Mouse (Mus musculus): ENCODE results near the gene Cxcr5. TPM values are rescaled to one million over a fixed set of nuclear protein-coding genes. Genes with fewer than 3 reads are reported as not detected.

Gene Cxcr5
- polyA plus RNA-seq, 1 experiment from 2014 or later, result not detected

- Histone ChIP-seq H3K9ac (replicated peaks; ENCODE audit: low read depth, low read length) (0 out of 2 replicates have a peak overlapping the region, but pooled peaks have one; percentile 41), H3K4me2 (ENCODE audit: low read length) (peak overlapping the region; percentile 88), H3K27me3 (replicated peaks; ENCODE audit: control insufficient read depth, insufficient read depth, low read length) (no peaks in the 10 kb centered on the region), H3K36me3 (ENCODE audit: control insufficient read depth, insufficient read depth) (no peaks in the 10 kb centered on the region), H3K4me3 (replicated peaks; ENCODE audit: low read length) (peak overlapping the region; percentile 12), H3K27ac (ENCODE audit: low read length) (peak overlapping the region; percentile 80), H3K9me3 (ENCODE audit: control insufficient read depth, low read length) (no peaks in the 10 kb centered on the region), H3K4me1 (replicated peaks; ENCODE audit: control insufficient read depth, insufficient read depth, low read length) (peaks cover 78% of the 10 kb centered on the region)
- ATAC-seq, result no peak
- WGBS, result 11% methylated on average over 7 of the region's 7 CpGs
Observed at GRCm38 (mm10) chr9:44487441-44487840, 74.2 kb downstream of the Cxcr5 start.

- no peaks in the 10 kb centered on the region for H3K27me3 ChIP-seq (replicated peaks; ENCODE audit: control insufficient read depth, insufficient read depth, low read length)
- peak overlapping the region; percentile 88 for H3K4me2 ChIP-seq (ENCODE audit: low read length)
- H3K9me3 ChIP-seq (ENCODE audit: control insufficient read depth, low read length), result no peaks in the 10 kb centered on the region
- H3K4me3 ChIP-seq (replicated peaks; ENCODE audit: low read length), result peak overlapping the region; percentile 12
- ATAC-seq, result no peak
- peaks cover 81% of the 10 kb centered on the region for H3K4me1 ChIP-seq (replicated peaks; ENCODE audit: control insufficient read depth, insufficient read depth, low read length)
- no peaks in the 10 kb centered on the region for H3K36me3 ChIP-seq (ENCODE audit: control insufficient read depth, insufficient read depth)
- peak overlapping the region; percentile 40 for H3K9ac ChIP-seq (replicated peaks; ENCODE audit: low read depth, low read length)
- 9% methylated on average over 15 of the region's 15 CpGs for WGBS
- H3K27ac ChIP-seq (ENCODE audit: low read length), result peak overlapping the region; percentile 80
Observed at GRCm38 (mm10) chr9:44486741-44487421, 74.8 kb downstream of the Cxcr5 start.

- H3K9ac ChIP-seq (replicated peaks; ENCODE audit: low read depth, low read length), result peak overlapping the region; percentile 40
- H3K4me1 ChIP-seq (replicated peaks; ENCODE audit: control insufficient read depth, insufficient read depth, low read length), result peaks cover 82% of the 10 kb centered on the region
- peak overlapping the region; percentile 88 for H3K4me2 ChIP-seq (ENCODE audit: low read length)
- no peaks in the 10 kb centered on the region for H3K36me3 ChIP-seq (ENCODE audit: control insufficient read depth, insufficient read depth)
- ATAC-seq, result no peak
- no peak overlapping the region for H3K27ac ChIP-seq (ENCODE audit: low read length)
- no peaks in the 10 kb centered on the region for H3K27me3 ChIP-seq (replicated peaks; ENCODE audit: control insufficient read depth, insufficient read depth, low read length)
- WGBS, result 22% methylated on average over 3 of the region's 3 CpGs
- H3K4me3 ChIP-seq (replicated peaks; ENCODE audit: low read length), result peak overlapping the region; percentile 73
- no peaks in the 10 kb centered on the region for H3K9me3 ChIP-seq (ENCODE audit: control insufficient read depth, low read length)
Observed at GRCm38 (mm10) chr9:44486335-44486734, 75.3 kb downstream of the Cxcr5 start.

GRCm38 (mm10) chr9:44485516-44486161 is 76.0 kb downstream of the Cxcr5 start:
- no peaks in the 10 kb centered on the region for H3K27me3 ChIP-seq (replicated peaks; ENCODE audit: control insufficient read depth, insufficient read depth, low read length)
- peaks cover 77% of the 10 kb centered on the region for H3K4me1 ChIP-seq (replicated peaks; ENCODE audit: control insufficient read depth, insufficient read depth, low read length)
- H3K36me3 ChIP-seq (ENCODE audit: control insufficient read depth, insufficient read depth), result no peaks in the 10 kb centered on the region
- ATAC-seq, result no peak
- H3K4me2 ChIP-seq (ENCODE audit: low read length), result peak overlapping the region; percentile 88
- peak overlapping the region; percentile 73 for H3K4me3 ChIP-seq (replicated peaks; ENCODE audit: low read length)
- H3K9ac ChIP-seq (replicated peaks; ENCODE audit: low read depth, low read length), result peak overlapping the region; percentile 43
- H3K9me3 ChIP-seq (ENCODE audit: control insufficient read depth, low read length), result no peaks in the 10 kb centered on the region
- 27% methylated on average over 14 of the region's 14 CpGs for WGBS
- H3K27ac ChIP-seq (ENCODE audit: low read length), result no peak overlapping the region

GRCm38 (mm10) chr9:44485105-44485515 is 76.6 kb downstream of the Cxcr5 start:
- H3K27ac ChIP-seq (ENCODE audit: low read length), result no peak overlapping the region
- no peaks in the 10 kb centered on the region for H3K9me3 ChIP-seq (ENCODE audit: control insufficient read depth, low read length)
- peak overlapping the region; percentile 43 for H3K9ac ChIP-seq (replicated peaks; ENCODE audit: low read depth, low read length)
- peaks cover 75% of the 10 kb centered on the region for H3K4me1 ChIP-seq (replicated peaks; ENCODE audit: control insufficient read depth, insufficient read depth, low read length)
- H3K36me3 ChIP-seq (ENCODE audit: control insufficient read depth, insufficient read depth), result no peaks in the 10 kb centered on the region
- ATAC-seq, result no peak
- no peaks in the 10 kb centered on the region for H3K27me3 ChIP-seq (replicated peaks; ENCODE audit: control insufficient read depth, insufficient read depth, low read length)
- 21% methylated on average over 6 of the region's 6 CpGs for WGBS
- peak overlapping the region; percentile 88 for H3K4me2 ChIP-seq (ENCODE audit: low read length)
- H3K4me3 ChIP-seq (replicated peaks; ENCODE audit: low read length), result peak overlapping the region; percentile 73

GRCm38 (mm10) chr9:44484311-44485104 is 77.2 kb downstream of the Cxcr5 start:
- H3K27ac ChIP-seq (ENCODE audit: low read length), result no peak overlapping the region
- no peaks in the 10 kb centered on the region for H3K9me3 ChIP-seq (ENCODE audit: control insufficient read depth, low read length)
- H3K4me1 ChIP-seq (replicated peaks; ENCODE audit: control insufficient read depth, insufficient read depth, low read length), result peaks cover 71% of the 10 kb centered on the region
- no peak for ATAC-seq
- H3K27me3 ChIP-seq (replicated peaks; ENCODE audit: control insufficient read depth, insufficient read depth, low read length), result no peaks in the 10 kb centered on the region
- WGBS, result 25% methylated on average over 7 of the region's 7 CpGs
- no peaks in the 10 kb centered on the region for H3K36me3 ChIP-seq (ENCODE audit: control insufficient read depth, insufficient read depth)
- peak overlapping the region; percentile 88 for H3K9ac ChIP-seq (replicated peaks; ENCODE audit: low read depth, low read length)
- peak overlapping the region; percentile 88 for H3K4me2 ChIP-seq (ENCODE audit: low read length)
- H3K4me3 ChIP-seq (replicated peaks; ENCODE audit: low read length), result peak overlapping the region; percentile 73

- H3K4me1 ChIP-seq (replicated peaks; ENCODE audit: control insufficient read depth, insufficient read depth, low read length), result peaks cover 62% of the 10 kb centered on the region
- peak overlapping the region; percentile 95 for H3K27ac ChIP-seq (ENCODE audit: low read length)
- no peaks in the 10 kb centered on the region for H3K27me3 ChIP-seq (replicated peaks; ENCODE audit: control insufficient read depth, insufficient read depth, low read length)
- WGBS, result 0% methylated on average over 12 of the region's 12 CpGs
- peak overlapping the region; percentile 88 for H3K9ac ChIP-seq (replicated peaks; ENCODE audit: low read depth, low read length)
- H3K4me2 ChIP-seq (ENCODE audit: low read length), result peak overlapping the region; percentile 88
- peak; percentile 19 for ATAC-seq
- no peaks in the 10 kb centered on the region for H3K36me3 ChIP-seq (ENCODE audit: control insufficient read depth, insufficient read depth)
- no peaks in the 10 kb centered on the region for H3K9me3 ChIP-seq (ENCODE audit: control insufficient read depth, low read length)
- H3K4me3 ChIP-seq (replicated peaks; ENCODE audit: low read length), result peak overlapping the region; percentile 73
Observed at GRCm38 (mm10) chr9:44483510-44484044, 78.1 kb downstream of the Cxcr5 start.

- H3K4me1 ChIP-seq (replicated peaks; ENCODE audit: control insufficient read depth, insufficient read depth, low read length), result peaks cover 60% of the 10 kb centered on the region
- peak overlapping the region; percentile 88 for H3K4me2 ChIP-seq (ENCODE audit: low read length)
- WGBS, result under 1% methylated on average over 31 of the region's 39 CpGs
- no peaks in the 10 kb centered on the region for H3K9me3 ChIP-seq (ENCODE audit: control insufficient read depth, low read length)
- H3K27me3 ChIP-seq (replicated peaks; ENCODE audit: control insufficient read depth, insufficient read depth, low read length), result no peaks in the 10 kb centered on the region
- ATAC-seq, result no peak
- H3K27ac ChIP-seq (ENCODE audit: low read length), result peak overlapping the region; percentile 95
- H3K36me3 ChIP-seq (ENCODE audit: control insufficient read depth, insufficient read depth), result no peaks in the 10 kb centered on the region
- peak overlapping the region; percentile 88 for H3K9ac ChIP-seq (replicated peaks; ENCODE audit: low read depth, low read length)
- peak overlapping the region; percentile 73 for H3K4me3 ChIP-seq (replicated peaks; ENCODE audit: low read length)
Observed at GRCm38 (mm10) chr9:44483041-44483509, 78.6 kb downstream of the Cxcr5 start.

- ATAC-seq, result peak; percentile 79
- H3K27me3 ChIP-seq (replicated peaks; ENCODE audit: control insufficient read depth, insufficient read depth, low read length), result no peaks in the 10 kb centered on the region
- no peaks in the 10 kb centered on the region for H3K9me3 ChIP-seq (ENCODE audit: control insufficient read depth, low read length)
- no peaks in the 10 kb centered on the region for H3K36me3 ChIP-seq (ENCODE audit: control insufficient read depth, insufficient read depth)
- WGBS, result under 1% methylated on average over 27 of the region's 31 CpGs
- H3K4me3 ChIP-seq (replicated peaks; ENCODE audit: low read length), result peak within 1 kb of the TSS; percentile 73
- peak within 1 kb of the TSS; percentile 95 for H3K27ac ChIP-seq (ENCODE audit: low read length)
- peak within 1 kb of the TSS; percentile 88 for H3K9ac ChIP-seq (replicated peaks; ENCODE audit: low read depth, low read length)
- peak within 1 kb of the TSS; percentile 88 for H3K4me2 ChIP-seq (ENCODE audit: low read length)
- H3K4me1 ChIP-seq (replicated peaks; ENCODE audit: control insufficient read depth, insufficient read depth, low read length), result peaks cover 60% of the 10 kb centered on the region
Observed at GRCm38 (mm10) chr9:44482552-44482951, 79.1 kb downstream of the Cxcr5 start, which contains the start of gene Bcl9l. Gene Bcl9l (plus strand): TSS chr9:44482825.

All from forebrain, embryonic 16.5 days (tissue).